Mouse (Mus musculus) heart, embryonic 16.5 days (tissue): ENCODE measurements at regions not wholly inside any gene's neighbourhood (a gene's known extent, or its start where the extent isn't known, plus 50 kb on each side); places are given as distances from the start of the nearest gene placed in this dataset.

ENCODE experiments used
- ATAC-seq: fragments of 200-750 bp; cut with Nextera tagmentation; replicated peaks from 2 replicates; pipeline ENCODE4 v1.8.0; 2017; ENCODE audit warnings: moderate number of reproducible peaks; ENCODE audit not compliant: insufficient read depth, low FRiP score; ENCODE audit errors: extremely low read depth
- H3K27ac ChIP-seq: fragments of 300-500 bp; sonication (generic); 2 replicates; pipeline ENCODE4 v1.5.1; 2014; ENCODE audit warnings: mild to moderate bottlenecking, low read length, control low read depth, moderate library complexity
- H3K27me3 ChIP-seq: fragments of 300-500 bp; sonication (generic); 2 replicates; pipeline ENCODE4 v1.6.1; 2014; ENCODE audit warnings: low read length, mixed read lengths; ENCODE audit not compliant: control insufficient read depth, insufficient read depth
- H3K36me3 ChIP-seq: fragments of 300-500 bp; sonication (generic); 2 replicates; pipeline ENCODE4 v1.6.1; 2014; ENCODE audit not compliant: control insufficient read depth, insufficient read depth
- H3K4me1 ChIP-seq: fragments of 300-500 bp; sonication (generic); 2 replicates; pipeline ENCODE4 v1.6.1; 2014; ENCODE audit warnings: low read length, mixed read lengths; ENCODE audit not compliant: control insufficient read depth, insufficient read depth
- H3K4me2 ChIP-seq: fragments of 300-500 bp; sonication (generic); 2 replicates; pipeline ENCODE4 v1.6.1; 2014; ENCODE audit warnings: low read depth, mild to moderate bottlenecking, control low read depth, low read length
- H3K4me3 ChIP-seq: fragments of 300-500 bp; sonication (generic); 2 replicates; pipeline ENCODE4 v1.5.1; 2014; ENCODE audit warnings: mild to moderate bottlenecking, control low read depth, low read length
- H3K9ac ChIP-seq: fragments of 300-500 bp; sonication (generic); 2 replicates; pipeline ENCODE4 v1.6.1; 2014; ENCODE audit warnings: low read length, control low read depth
- H3K9me3 ChIP-seq: fragments of 300-500 bp; sonication (generic); replicated peaks from 2 replicates; pipeline ENCODE4 v1.6.1; 2016; ENCODE audit warnings: low read length; ENCODE audit not compliant: control insufficient read depth
- WGBS: fragments of 180-500 bp; shearing (Covaris S2); extraction: QIAGEN DNeasy Blood & Tissue Kit; methylation state at CpG from one replicate; pipeline ENCODE4 v1.1.7; 2014; 5-methylcytosine and 5-hydroxymethylcytosine counted together

DNA sequence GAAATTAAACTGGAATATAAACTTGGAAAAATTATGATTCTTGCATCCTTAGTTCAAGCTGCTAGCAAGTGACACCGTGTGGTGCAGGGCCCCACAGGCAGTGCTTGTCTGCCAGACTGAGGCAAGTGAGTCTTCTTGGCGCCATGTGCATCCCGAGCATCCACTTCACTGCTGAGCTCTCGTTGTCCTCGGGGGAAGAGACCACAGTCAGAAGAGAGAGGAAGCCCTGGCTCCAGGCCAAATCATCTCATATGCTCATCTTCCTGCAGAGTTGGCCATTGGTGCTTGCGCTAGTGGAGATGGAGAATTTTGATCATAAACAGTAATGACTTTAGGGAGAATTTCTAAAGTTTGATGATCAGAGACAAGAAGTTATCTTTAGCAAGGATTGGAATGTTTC is 177.0 kb upstream of the Plpp4 start:
- Histone ChIP-seq H3K4me1 (no peaks in the 10 kb centered on the region), H3K36me3 (no peaks in the 10 kb centered on the region), H3K27me3 (no peaks in the 10 kb centered on the region), H3K4me2 (no peak overlapping the region), H3K9ac (no peak overlapping the region), H3K27ac (no peak overlapping the region), H3K9me3 (no peaks in the 10 kb centered on the region), H3K4me3 (no peak overlapping the region)
- WGBS, result 71% methylated on average over 6 of the region's 6 CpGs
- ATAC-seq, result no peak

- H3K4me3 ChIP-seq, result no peak overlapping the region
- 49% methylated on average over 4 of the region's 4 CpGs for WGBS
- no peak overlapping the region for H3K27ac ChIP-seq
- no peaks in the 10 kb centered on the region for H3K9me3 ChIP-seq
- no peak for ATAC-seq
- no peak overlapping the region for H3K9ac ChIP-seq
- H3K4me2 ChIP-seq, result no peak overlapping the region
- H3K36me3 ChIP-seq, result no peaks in the 10 kb centered on the region
- H3K27me3 ChIP-seq, result no peaks in the 10 kb centered on the region
- no peaks in the 10 kb centered on the region for H3K4me1 ChIP-seq
These were observed 165.4 kb upstream of the Plpp4 start for GRCm38 (mm10) chr7:129091441-129091840.

DNA sequence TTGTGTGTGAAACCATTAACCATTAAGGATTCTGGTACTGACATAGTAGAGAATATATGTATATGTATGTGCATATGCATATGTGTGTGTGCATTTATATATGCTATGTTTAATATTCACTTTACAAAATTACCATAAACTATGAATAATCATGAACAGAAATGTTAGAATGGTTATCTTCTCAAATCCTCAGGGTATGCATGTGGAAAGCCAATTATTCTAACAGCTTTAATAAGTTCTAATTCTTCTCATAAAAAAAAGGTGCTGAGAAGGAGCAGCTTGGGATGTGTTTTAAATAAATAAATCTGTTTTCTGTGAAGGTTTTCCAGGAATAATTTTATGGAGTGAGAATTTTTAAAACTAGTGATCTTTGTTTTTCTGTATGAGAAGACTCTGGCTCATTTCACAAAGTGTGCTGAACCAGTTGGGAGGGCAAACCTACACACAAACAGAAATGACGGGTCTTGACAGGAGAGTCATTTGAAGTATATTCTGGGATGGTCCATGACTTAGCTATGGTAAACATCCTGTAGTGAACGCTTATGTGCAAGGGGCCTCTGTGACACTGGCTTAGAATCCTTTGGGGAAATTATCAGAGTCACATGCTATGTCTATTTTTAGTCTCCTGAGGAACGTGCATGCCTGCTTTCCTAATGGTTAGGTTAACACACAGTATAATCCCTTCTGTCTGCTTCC is 160.3 kb upstream of the Plpp4 start:
- Histone ChIP-seq H3K4me2 (no peak overlapping the region), H3K4me3 (no peak overlapping the region), H3K9ac (no peak overlapping the region), H3K9me3 (no peaks in the 10 kb centered on the region), H3K27ac (no peak overlapping the region), H3K36me3 (no peaks in the 10 kb centered on the region), H3K4me1 (no peaks in the 10 kb centered on the region; the same call in 1 of the 2 replicates), H3K27me3 (no peaks in the 10 kb centered on the region)
- no peak; the same call in 1 of the 2 replicates for ATAC-seq
- 12% methylated on average over 3 of the region's 3 CpGs for WGBS

- Histone ChIP-seq H3K27me3 (no peaks in the 10 kb centered on the region), H3K4me1 (no peaks in the 10 kb centered on the region), H3K4me2 (no peak overlapping the region), H3K27ac (no peak overlapping the region), H3K9me3 (no peaks in the 10 kb centered on the region), H3K9ac (no peak overlapping the region), H3K36me3 (no peaks in the 10 kb centered on the region), H3K4me3 (no peak overlapping the region)
- no peak for ATAC-seq
- 73% methylated on average over 4 of the region's 4 CpGs for WGBS
These were observed 154.4 kb upstream of the Plpp4 start for GRCm38 (mm10) chr7:129102437-129102836.

DNA sequence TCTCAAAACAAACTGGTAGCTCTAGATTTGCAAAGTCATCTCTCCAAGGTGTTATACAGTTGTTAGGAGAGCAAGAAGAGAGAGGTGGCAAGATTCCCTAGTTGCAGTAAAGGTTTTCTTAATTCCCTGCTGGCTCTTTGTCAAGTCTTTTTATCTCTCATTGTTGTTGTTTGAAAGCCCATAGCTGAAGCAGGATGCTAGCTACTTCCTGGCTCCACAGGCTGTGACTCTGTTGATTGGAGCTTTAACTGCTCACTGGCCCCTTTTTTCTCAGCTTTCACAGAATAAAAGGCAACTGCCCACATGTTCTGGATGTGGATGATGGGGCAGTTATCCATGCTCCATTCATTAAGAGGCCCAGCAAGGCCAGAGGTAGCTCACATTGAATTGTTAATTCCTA is 122.7 kb upstream of the Plpp4 start:
- Histone ChIP-seq H3K4me1 (no peaks in the 10 kb centered on the region), H3K4me2 (no peak overlapping the region), H3K27ac (no peak overlapping the region), H3K9me3 (no peaks in the 10 kb centered on the region), H3K4me3 (no peak overlapping the region), H3K27me3 (no peaks in the 10 kb centered on the region), H3K36me3 (no peaks in the 10 kb centered on the region), H3K9ac (no peak overlapping the region)
- no peak for ATAC-seq

- whole genome bisulfite sequencing, result 24% methylated on average over 4 of the region's 4 CpGs
- Histone ChIP-seq H3K4me2 (no peak overlapping the region), H3K27ac (no peak overlapping the region), H3K9me3 (no peaks in the 10 kb centered on the region), H3K4me3 (no peak overlapping the region), H3K27me3 (no peaks in the 10 kb centered on the region), H3K9ac (no peak overlapping the region), H3K4me1 (no peaks in the 10 kb centered on the region), H3K36me3 (no peaks in the 10 kb centered on the region)
- ATAC-seq, result no peak
These were observed 122.1 kb upstream of the Plpp4 start for GRCm38 (mm10) chr7:129134661-129135215.

DNA sequence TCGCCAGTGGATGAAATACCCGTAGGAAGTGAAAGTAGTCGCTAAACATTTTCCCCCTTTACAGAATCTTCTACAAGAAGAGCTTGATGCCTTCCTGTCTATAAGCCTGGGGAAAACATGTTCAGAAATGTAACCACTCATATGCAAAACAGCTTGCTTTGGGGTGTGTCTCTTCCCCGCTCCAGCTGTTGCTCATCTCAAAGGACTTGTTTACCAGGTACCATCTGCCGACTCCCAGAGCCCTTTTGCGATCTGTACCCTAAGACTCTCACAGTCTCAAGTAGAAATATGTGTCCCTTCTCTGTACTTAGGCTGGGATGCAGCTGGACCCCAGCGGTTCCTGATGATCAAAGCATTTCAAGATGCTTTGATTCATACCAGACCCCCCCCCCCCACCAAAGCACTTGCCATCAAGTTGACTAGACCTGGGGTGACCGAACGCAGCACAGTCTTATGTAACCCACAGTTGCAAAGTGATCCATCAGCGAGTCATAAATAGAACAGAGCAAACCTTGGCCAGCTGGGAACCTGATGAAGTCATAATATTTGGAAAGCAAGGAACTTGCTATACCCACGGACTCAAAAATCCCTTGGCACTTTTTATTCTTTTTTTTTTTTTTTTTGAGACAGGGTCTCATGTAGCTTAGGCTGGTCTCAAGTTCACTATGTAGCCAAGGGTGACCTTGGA is 119.4 kb upstream of the Plpp4 start:
- H3K9me3 ChIP-seq, result no peaks in the 10 kb centered on the region
- no peak overlapping the region for H3K27ac ChIP-seq
- H3K4me1 ChIP-seq, result no peaks in the 10 kb centered on the region
- no peaks in the 10 kb centered on the region for H3K36me3 ChIP-seq
- H3K4me2 ChIP-seq, result no peak overlapping the region
- no peak for ATAC-seq
- no peak overlapping the region for H3K4me3 ChIP-seq
- WGBS, result 78% methylated on average over 11 of the region's 11 CpGs
- H3K27me3 ChIP-seq, result no peaks in the 10 kb centered on the region
- H3K9ac ChIP-seq, result no peak overlapping the region

DNA sequence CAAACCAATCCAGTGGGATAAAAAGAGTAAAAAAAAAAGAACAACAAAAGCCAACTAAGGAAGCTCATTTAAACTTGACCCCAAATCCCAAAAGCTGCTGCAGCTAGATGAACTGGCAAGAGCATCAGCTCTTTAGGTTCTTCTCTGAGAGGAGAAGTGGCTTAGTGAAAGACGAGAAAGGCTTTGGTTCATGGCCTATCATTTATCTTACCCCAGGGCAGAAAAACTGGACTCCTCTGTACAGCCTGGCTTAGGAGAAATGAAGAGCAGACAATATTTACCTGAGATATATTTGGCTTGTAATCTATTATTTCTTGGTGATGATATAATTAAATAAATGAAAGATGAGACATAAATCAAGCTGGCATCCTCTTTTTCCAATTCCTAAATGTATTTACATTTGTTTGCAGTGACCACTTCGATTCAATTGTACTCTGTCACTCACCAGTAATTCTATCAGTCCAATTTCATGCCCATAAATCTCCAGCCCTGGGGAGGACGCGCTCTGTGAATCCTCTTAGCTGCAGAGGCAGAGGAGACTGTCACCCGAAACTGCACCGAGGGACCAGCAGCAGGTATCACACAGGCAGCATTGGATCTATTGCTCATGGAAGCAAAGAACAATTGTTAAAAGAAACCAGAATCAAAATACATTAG is 114.8 kb upstream of the Plpp4 start:
- Histone ChIP-seq H3K27ac (no peak overlapping the region), H3K9me3 (no peaks in the 10 kb centered on the region), H3K9ac (no peak overlapping the region), H3K4me3 (no peak overlapping the region), H3K4me1 (no peaks in the 10 kb centered on the region), H3K4me2 (no peak overlapping the region), H3K36me3 (no peaks in the 10 kb centered on the region), H3K27me3 (no peaks in the 10 kb centered on the region)
- ATAC-seq, result no peak
- 71% methylated on average over 6 of the region's 6 CpGs for WGBS

DNA sequence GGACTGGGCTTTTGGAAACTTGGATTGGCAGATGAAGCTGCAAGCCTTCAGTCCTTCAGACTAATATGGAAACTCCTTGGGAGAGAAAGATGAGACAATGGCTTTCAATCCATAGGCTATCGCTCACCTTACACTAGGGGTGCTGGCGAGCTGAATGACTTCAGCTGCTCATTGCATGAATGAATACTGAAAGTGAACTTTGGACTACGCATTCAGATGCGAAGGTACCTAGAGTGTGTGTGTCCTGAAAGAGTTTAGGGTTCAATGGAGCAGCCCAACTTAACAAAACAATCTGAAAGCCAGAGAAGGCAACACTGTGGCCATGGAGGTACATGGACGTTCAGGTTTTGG is 114.3 kb upstream of the Plpp4 start:
- ATAC-seq, result no peak
- Histone ChIP-seq H3K4me3 (no peak overlapping the region), H3K36me3 (no peaks in the 10 kb centered on the region), H3K27ac (no peak overlapping the region), H3K4me1 (no peaks in the 10 kb centered on the region), H3K27me3 (no peaks in the 10 kb centered on the region), H3K9me3 (no peaks in the 10 kb centered on the region), H3K9ac (no peak overlapping the region), H3K4me2 (no peak overlapping the region)
- WGBS, result 67% methylated on average over 5 of the region's 5 CpGs
